Mouse (Mus musculus) spleen, postnatal 10 days (tissue): ENCODE measurements at regions not wholly inside any gene's neighbourhood (a gene's known extent, or its start where the extent isn't known, plus 50 kb on each side); places are given as distances from the start of the nearest gene placed in this dataset.
A peak's percentile ranks its signal among the peaks of the same experiment; 100 is the strongest.

ENCODE experiments used
- DNase-seq, 2 experiments: peaks; one replicate each; pipeline ENCODE4 v3.0.0; 2021 to 2022; ENCODE audit warnings: low spot score in 2 of 2

DNA sequence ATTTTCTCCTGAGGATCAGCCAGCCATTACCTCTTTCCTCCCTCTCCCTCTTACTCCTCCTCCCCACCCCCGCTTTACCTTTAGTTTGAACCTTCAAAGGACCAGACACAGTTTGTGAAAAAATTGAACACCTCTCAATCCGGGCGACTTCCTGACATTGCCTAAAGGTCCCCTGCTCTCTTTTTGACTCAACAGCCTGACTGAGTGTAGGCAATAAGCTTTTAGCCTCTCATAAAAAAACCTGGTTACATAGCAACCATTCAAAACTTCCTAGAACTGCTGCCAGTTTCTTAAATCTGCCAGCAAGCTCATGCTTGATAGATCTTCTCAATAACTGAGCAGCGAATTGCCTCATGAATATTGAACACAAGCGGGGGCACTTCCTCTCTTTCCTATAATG is 71.7 kb downstream of the Zfp945 start:
- DNase-seq = no peak

GRCm38 (mm10) chr17:22784481-22784880 is 82.5 kb downstream of the Zfp945 start:
- DNase-seq = no peak

DNA sequence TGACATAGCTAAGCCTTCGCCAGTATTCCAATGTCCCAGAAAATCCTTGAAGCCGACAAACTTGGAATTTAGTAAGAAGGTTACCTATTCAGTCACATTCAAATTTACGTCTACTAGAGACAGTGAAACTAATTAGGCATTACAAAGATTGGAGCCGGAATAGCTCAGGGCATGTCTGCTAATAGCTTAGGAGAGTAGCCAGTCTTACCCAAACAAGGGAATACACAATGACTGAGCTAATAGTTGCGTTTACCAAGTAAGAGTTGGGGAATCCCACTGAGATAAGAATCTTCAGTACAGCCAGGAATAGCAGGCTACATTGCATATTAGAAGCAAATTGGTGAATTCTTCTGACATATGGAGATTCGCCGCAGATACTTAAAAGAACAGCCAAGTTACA is 121.2 kb downstream of the Zfp945 start:
- DNase-seq = no peak

GRCm38 (mm10) chr17:22739581-22740178 is 127.3 kb downstream of the Zfp945 start:
- peak; percentile 10 to 29 for DNase-seq

- no peak for DNase-seq
These were observed 127.8 kb downstream of the Zfp945 start for GRCm38 (mm10) chr17:22739173-22739572.

DNA sequence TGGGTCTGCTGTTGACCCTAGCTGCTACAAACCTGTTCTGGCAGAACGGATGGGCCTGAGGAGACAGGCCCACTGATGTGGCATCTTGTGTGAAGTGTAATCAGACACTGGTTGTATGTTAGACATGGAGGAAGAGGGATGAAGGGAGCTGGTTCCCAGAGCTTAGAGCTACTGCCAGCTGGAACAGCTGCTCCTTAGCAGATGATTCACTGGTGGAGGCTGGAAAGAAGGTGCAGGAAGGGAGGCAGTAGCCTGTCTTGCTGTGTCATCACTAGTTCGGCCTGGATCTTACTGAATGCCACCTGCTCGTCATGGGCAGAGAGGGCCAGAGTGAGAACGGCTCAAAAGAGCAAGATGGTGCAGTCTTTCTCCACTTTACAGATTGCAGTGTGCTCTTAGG is 130.6 kb downstream of the Zfp945 start:
- no peak for DNase-seq
